Mouse (Mus musculus) forebrain, embryonic 12.5 days (tissue): Measurements from ENCODE around the gene Prmt7. TPM values are rescaled to one million over a fixed set of nuclear protein-coding genes. Genes with fewer than 3 reads are reported as not detected.
A peak's percentile ranks its signal among the peaks of the same experiment; 100 is the strongest.

Experiments used
- ATAC-seq: fragments of 200-750 bp; cut with Nextera tagmentation; 2 replicates; pipeline ENCODE4 v1.8.0; 2017; ENCODE audit warnings: moderate TSS enrichment; ENCODE audit not compliant: low FRiP score
- H3K27ac ChIP-seq: fragments of 300-500 bp; sonication (generic); 2 replicates; pipeline ENCODE4 v1.5.1; 2016; ENCODE audit warnings: mild to moderate bottlenecking
- H3K27me3 ChIP-seq: fragments of 300-500 bp; sonication (generic); 2 replicates; pipeline ENCODE4 v1.6.1; 2016; ENCODE audit warnings: mild to moderate bottlenecking
- H3K36me3 ChIP-seq: fragments of 300-500 bp; sonication (generic); replicated peaks from 2 replicates; pipeline ENCODE4 v1.6.1; 2016; ENCODE audit warnings: mild to moderate bottlenecking
- H3K4me1 ChIP-seq: fragments of 300-500 bp; sonication (generic); 2 replicates; pipeline ENCODE4 v1.6.1; 2016
- H3K4me2 ChIP-seq: fragments of 300-500 bp; sonication (generic); 2 replicates; pipeline ENCODE4 v1.6.1; 2016; ENCODE audit warnings: mild to moderate bottlenecking, moderate library complexity
- H3K4me3 ChIP-seq: fragments of 300-500 bp; sonication (generic); replicated peaks from 2 replicates; pipeline ENCODE4 v1.5.1; 2016; ENCODE audit warnings: mild to moderate bottlenecking
- H3K9ac ChIP-seq: fragments of 300-500 bp; sonication (generic); 2 replicates; pipeline ENCODE4 v1.6.1; 2016; ENCODE audit warnings: mild to moderate bottlenecking
- H3K9me3 ChIP-seq: fragments of 300-500 bp; sonication (generic); 2 replicates; pipeline ENCODE4 v1.6.1; 2016
- WGBS: fragments of 180-500 bp; shearing (Covaris S2); methylation state at CpG from one replicate; pipeline ENCODE4 v1.1.7; 2016; 5-methylcytosine and 5-hydroxymethylcytosine counted together
- polyA plus RNA-seq: library from polyadenylated mRNA; unstranded; fragments of >200 nt; fragmentation: Nextera tagmentation; extraction: Ambion mirVana; gene quantifications from 2 replicates; pipeline ENCODE4 v1.2.1, GENCODE M21; 2016

The Prmt7 gene
- polyA plus RNA-seq, 1 experiment from 2014 or later: 58.7 TPM

GRCm38 (mm10) chr8:106271378-106271777 lies 60.6 kb downstream of the Prmt7 start:
- ATAC-seq: no peak
- H3K4me2 ChIP-seq: no peak overlapping the region
- H3K9me3 ChIP-seq: no peaks in the 10 kb centered on the region
- no peaks in the 10 kb centered on the region for H3K36me3 ChIP-seq
- H3K27ac ChIP-seq: 0 out of 2 replicates have a peak overlapping the region, but pooled peaks have one; percentile 36
- peak overlapping the region; percentile 22; the same call in 1 of the 2 replicates for H3K9ac ChIP-seq
- H3K27me3 ChIP-seq: no peaks in the 10 kb centered on the region
- no peak overlapping the region for H3K4me3 ChIP-seq
- H3K4me1 ChIP-seq: peaks cover 40% of the 10 kb centered on the region
- 55% methylated on average over 4 of the region's 4 CpGs for WGBS

GRCm38 (mm10) chr8:106273468-106273867 lies 62.7 kb downstream of the Prmt7 start:
- Histone ChIP-seq H3K4me1 (peaks cover 38% of the 10 kb centered on the region), H3K4me2 (no peak overlapping the region), H3K27me3 (no peaks in the 10 kb centered on the region), H3K4me3 (no peak overlapping the region), H3K27ac (no peak overlapping the region), H3K36me3 (no peaks in the 10 kb centered on the region; the same call in 1 of the 2 replicates), H3K9me3 (no peaks in the 10 kb centered on the region), H3K9ac (no peak overlapping the region)
- WGBS: 86% methylated on average over 3 of the region's 3 CpGs
- no peak for ATAC-seq

GRCm38 (mm10) chr8:106276709-106277317 lies 66.1 kb downstream of the Prmt7 start:
- Histone ChIP-seq H3K27me3 (no peaks in the 10 kb centered on the region), H3K9me3 (no peaks in the 10 kb centered on the region), H3K27ac (no peak overlapping the region), H3K4me1 (peaks cover 5% of the 10 kb centered on the region; the same call in 1 of the 2 replicates), H3K36me3 (no peaks in the 10 kb centered on the region; the same call in 1 of the 2 replicates), H3K4me2 (no peak overlapping the region), H3K4me3 (no peak overlapping the region), H3K9ac (no peak overlapping the region)
- WGBS: 93% methylated on average over 5 of the region's 5 CpGs
- no peak for ATAC-seq

- no peaks in the 10 kb centered on the region for H3K9me3 ChIP-seq
- H3K4me2 ChIP-seq: no peak overlapping the region
- H3K27ac ChIP-seq: no peak overlapping the region
- no peaks in the 10 kb centered on the region; the same call in 1 of the 2 replicates for H3K36me3 ChIP-seq
- no peaks in the 10 kb centered on the region for H3K27me3 ChIP-seq
- WGBS: 87% methylated on average over 11 of the region's 11 CpGs
- H3K9ac ChIP-seq: no peak overlapping the region
- no peaks in the 10 kb centered on the region for H3K4me1 ChIP-seq
- no peak for ATAC-seq
- no peak overlapping the region for H3K4me3 ChIP-seq
These were observed 67.8 kb downstream of the Prmt7 start for GRCm38 (mm10) chr8:106278367-106279042.

GRCm38 (mm10) chr8:106280154-106280553 lies 69.4 kb downstream of the Prmt7 start:
- no peak for ATAC-seq
- Histone ChIP-seq H3K4me1 (no peaks in the 10 kb centered on the region), H3K9ac (no peak overlapping the region), H3K36me3 (no peaks in the 10 kb centered on the region; the same call in 1 of the 2 replicates), H3K9me3 (no peaks in the 10 kb centered on the region), H3K4me3 (no peak overlapping the region), H3K27ac (no peak overlapping the region), H3K4me2 (no peak overlapping the region), H3K27me3 (no peaks in the 10 kb centered on the region)
- WGBS: 53% methylated on average over 5 of the region's 5 CpGs

- 58% methylated on average over 4 of the region's 4 CpGs for WGBS
- ATAC-seq: no peak
These were observed 70.1 kb downstream of the Prmt7 start for GRCm38 (mm10) chr8:106280844-106281243.

GRCm38 (mm10) chr8:106287445-106287844 lies 76.7 kb downstream of the Prmt7 start:
- Histone ChIP-seq H3K9me3 (no peaks in the 10 kb centered on the region), H3K36me3 (no peaks in the 10 kb centered on the region; the same call in 1 of the 2 replicates), H3K27me3 (no peaks in the 10 kb centered on the region), H3K4me2 (no peak overlapping the region), H3K4me3 (no peak overlapping the region), H3K9ac (no peak overlapping the region), H3K27ac (no peak overlapping the region), H3K4me1 (peaks cover 8% of the 10 kb centered on the region; the same call in 1 of the 2 replicates)
- 18% methylated on average over 2 of the region's 2 CpGs for WGBS
- no peak for ATAC-seq

More at GRCm38 (mm10) chr8:106280844-106281243, 70.1 kb downstream of the Prmt7 start:
- Histone ChIP-seq H3K4me3 (no peak overlapping the region), H3K9ac (no peak overlapping the region), H3K4me1 (no peaks in the 10 kb centered on the region), H3K27ac (no peak overlapping the region), H3K36me3 (no peaks in the 10 kb centered on the region; the same call in 1 of the 2 replicates), H3K4me2 (no peak overlapping the region), H3K9me3 (no peaks in the 10 kb centered on the region), H3K27me3 (no peaks in the 10 kb centered on the region)

- Histone ChIP-seq H3K27me3 (0 out of 2 replicates have a peak, but pooled peaks cover 3% of the 10 kb centered on the region), H3K4me1 (peaks cover 16% of the 10 kb centered on the region), H3K36me3 (no peaks in the 10 kb centered on the region; the same call in 1 of the 2 replicates), H3K4me2 (no peak overlapping the region), H3K27ac (no peak overlapping the region), H3K9me3 (no peaks in the 10 kb centered on the region), H3K4me3 (no peak overlapping the region), H3K9ac (no peak overlapping the region)
- ATAC-seq: no peak
- WGBS: 21% methylated on average over 3 of the region's 3 CpGs
These were observed 78.0 kb downstream of the Prmt7 start for GRCm38 (mm10) chr8:106288732-106289131.

- H3K9me3 ChIP-seq: no peaks in the 10 kb centered on the region
- no peak overlapping the region for H3K9ac ChIP-seq
- H3K4me2 ChIP-seq: no peak overlapping the region
- peaks cover 16% of the 10 kb centered on the region for H3K4me1 ChIP-seq
- no peak overlapping the region for H3K4me3 ChIP-seq
- no peak for ATAC-seq
- H3K27me3 ChIP-seq: 0 out of 2 replicates have a peak, but pooled peaks cover 3% of the 10 kb centered on the region
- WGBS: 69% methylated on average over 7 of the region's 7 CpGs
- no peaks in the 10 kb centered on the region; the same call in 1 of the 2 replicates for H3K36me3 ChIP-seq
- no peak overlapping the region for H3K27ac ChIP-seq
These were observed 78.7 kb downstream of the Prmt7 start for GRCm38 (mm10) chr8:106289464-106289863.

GRCm38 (mm10) chr8:106292484-106293396 lies 82.0 kb downstream of the Prmt7 start:
- Histone ChIP-seq H3K4me1 (peaks cover 12% of the 10 kb centered on the region), H3K4me2 (no peak overlapping the region), H3K4me3 (no peak overlapping the region), H3K27ac (no peak overlapping the region), H3K36me3 (no peaks in the 10 kb centered on the region), H3K27me3 (0 out of 2 replicates have a peak, but pooled peaks cover 3% of the 10 kb centered on the region), H3K9me3 (no peaks in the 10 kb centered on the region), H3K9ac (no peak overlapping the region)
- 69% methylated on average over 20 of the region's 20 CpGs for WGBS
- no peak for ATAC-seq

GRCm38 (mm10) chr8:106298261-106298660 lies 87.5 kb downstream of the Prmt7 start:
- Histone ChIP-seq H3K9me3 (no peaks in the 10 kb centered on the region), H3K9ac (no peak overlapping the region), H3K4me2 (no peak overlapping the region), H3K4me1 (peaks cover 5% of the 10 kb centered on the region), H3K27ac (no peak overlapping the region), H3K4me3 (no peak overlapping the region), H3K27me3 (no peaks in the 10 kb centered on the region), H3K36me3 (no peaks in the 10 kb centered on the region)
- WGBS: 81% methylated on average over 5 of the region's 5 CpGs
- ATAC-seq: no peak

- no peak overlapping the region for H3K4me3 ChIP-seq
- peaks cover 5% of the 10 kb centered on the region for H3K4me1 ChIP-seq
- 89% methylated on average over 1 of the region's 1 CpGs for WGBS
- H3K9ac ChIP-seq: no peak overlapping the region
- no peak overlapping the region for H3K27ac ChIP-seq
- no peaks in the 10 kb centered on the region for H3K9me3 ChIP-seq
- ATAC-seq: no peak
- H3K27me3 ChIP-seq: no peaks in the 10 kb centered on the region
- H3K36me3 ChIP-seq: no peaks in the 10 kb centered on the region
- no peak overlapping the region for H3K4me2 ChIP-seq
These were observed 88.1 kb downstream of the Prmt7 start for GRCm38 (mm10) chr8:106298846-106299245.
